Mouse (Mus musculus) limb, embryonic 10.5 days (tissue): ENCODE data around the gene Fam173b. TPM values are rescaled to one million over a fixed set of nuclear protein-coding genes. Genes with fewer than 3 reads are reported as not detected.

Experiments
- DNase-seq: peaks from one replicate; pipeline ENCODE4 v3.0.0-alpha.2; 2017; ENCODE audit warnings: low spot score
- H3K27ac ChIP-seq: fragments of 300-500 bp; sonication (generic); 2 replicates; pipeline ENCODE4 v1.5.1; 2016; ENCODE audit warnings: mild to moderate bottlenecking
- H3K27me3 ChIP-seq: fragments of 300-500 bp; sonication (generic); 2 replicates; pipeline ENCODE4 v1.6.1; 2016; ENCODE audit warnings: low read depth, mild to moderate bottlenecking; ENCODE audit not compliant: poor library complexity, severe bottlenecking
- H3K36me3 ChIP-seq: fragments of 300-500 bp; sonication (generic); 2 replicates; pipeline ENCODE4 v1.6.1; 2016; ENCODE audit warnings: mild to moderate bottlenecking, moderate library complexity
- H3K4me1 ChIP-seq: fragments of 300-500 bp; sonication (generic); 2 replicates; pipeline ENCODE4 v1.6.1; 2016
- H3K4me3 ChIP-seq: fragments of 300-500 bp; sonication (generic); 2 replicates; pipeline ENCODE4 v1.5.1; 2016; ENCODE audit warnings: mild to moderate bottlenecking, moderate library complexity
- H3K9me3 ChIP-seq: fragments of 300-500 bp; sonication (generic); replicated peaks from 2 replicates; pipeline ENCODE4 v1.6.1; 2016; ENCODE audit warnings: mild to moderate bottlenecking
- WGBS: fragments of 180-500 bp; shearing (Covaris S2); methylation state at CpG from one replicate; pipeline ENCODE4 v1.1.7; 2016; 5-methylcytosine and 5-hydroxymethylcytosine counted together
- polyA plus RNA-seq: library from polyadenylated mRNA; unstranded; fragments of >200 nt; fragmentation: Nextera tagmentation; extraction: Ambion mirVana; gene quantifications from 2 replicates; pipeline ENCODE4 v1.2.1, GENCODE M21; 2016

Fam173b gene
- polyA plus RNA-seq, 1 experiment from 2014 or later = 14.7 TPM

- Histone ChIP-seq H3K9me3 (no peaks in the 10 kb centered on the region), H3K27ac (no peak overlapping the region), H3K4me3 (no peak overlapping the region), H3K27me3 (no peaks in the 10 kb centered on the region), H3K4me1 (no peaks in the 10 kb centered on the region; the same call in 1 of the 2 replicates), H3K36me3 (peaks cover 97% of the 10 kb centered on the region)
- DNase-seq = no peak
- WGBS = 97% methylated on average over 14 of the region's 14 CpGs
Measured at GRCm38 (mm10) chr15:31594260-31594659, 7.4 kb upstream of the Fam173b start.

GRCm38 (mm10) chr15:31595651-31596050, 6.0 kb upstream of the Fam173b start:
- Histone ChIP-seq H3K4me1 (peaks cover 10% of the 10 kb centered on the region), H3K4me3 (no peak overlapping the region), H3K27me3 (no peaks in the 10 kb centered on the region), H3K27ac (no peak overlapping the region), H3K36me3 (peaks cover 83% of the 10 kb centered on the region), H3K9me3 (no peaks in the 10 kb centered on the region)
- no peak for DNase-seq
- WGBS = 93% methylated on average over 7 of the region's 7 CpGs

DNA sequence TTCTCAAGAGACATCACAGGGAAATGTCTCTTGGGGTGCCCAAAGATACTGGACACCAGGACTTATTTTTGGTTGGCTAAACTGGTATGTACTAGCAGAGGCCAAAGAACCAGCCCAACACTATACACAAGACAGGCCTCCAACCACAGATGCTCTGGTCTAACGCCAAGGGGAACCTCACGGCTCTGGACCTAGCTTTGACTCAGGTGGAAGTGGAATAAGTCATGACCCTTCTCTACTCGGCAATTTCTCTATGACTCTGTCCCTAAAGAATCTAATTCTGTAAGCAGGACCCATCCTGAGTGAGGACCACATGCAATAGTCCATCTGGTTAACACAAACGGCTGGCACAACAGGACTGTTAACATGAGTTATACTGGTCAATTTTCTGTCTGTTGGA, 1.8 kb upstream of the Fam173b start:
- DNase-seq = no peak
- 75% methylated on average over 4 of the region's 4 CpGs for WGBS
- Histone ChIP-seq H3K27me3 (no peaks in the 10 kb centered on the region), H3K27ac (no peak overlapping the region), H3K4me1 (peaks cover 18% of the 10 kb centered on the region), H3K9me3 (no peaks in the 10 kb centered on the region), H3K36me3 (peaks cover 41% of the 10 kb centered on the region), H3K4me3 (peak overlapping the region; percentile 95)

DNA sequence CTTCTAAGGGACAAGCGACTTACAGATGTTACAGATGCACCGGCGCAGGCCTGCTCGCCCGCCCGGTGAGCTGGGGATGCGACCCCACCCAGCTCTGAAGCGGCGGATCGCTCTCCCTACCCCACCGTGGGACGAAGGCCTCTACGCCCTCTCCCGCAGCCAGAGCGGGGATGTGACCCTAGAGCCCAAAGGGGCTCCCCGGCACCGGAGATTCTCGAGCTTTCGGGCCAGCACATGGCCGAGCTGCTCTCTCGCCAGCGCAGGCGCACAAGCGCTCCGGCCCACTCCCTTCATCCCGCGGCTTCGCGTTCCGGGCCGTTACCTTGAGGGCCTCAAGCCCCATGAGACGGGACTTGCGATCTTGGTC, 390 bp upstream of the Fam173b start:
- Histone ChIP-seq H3K4me1 (peaks cover 18% of the 10 kb centered on the region), H3K9me3 (no peaks in the 10 kb centered on the region)
- under 1% methylated on average over 33 of the region's 33 CpGs for WGBS

DNA sequence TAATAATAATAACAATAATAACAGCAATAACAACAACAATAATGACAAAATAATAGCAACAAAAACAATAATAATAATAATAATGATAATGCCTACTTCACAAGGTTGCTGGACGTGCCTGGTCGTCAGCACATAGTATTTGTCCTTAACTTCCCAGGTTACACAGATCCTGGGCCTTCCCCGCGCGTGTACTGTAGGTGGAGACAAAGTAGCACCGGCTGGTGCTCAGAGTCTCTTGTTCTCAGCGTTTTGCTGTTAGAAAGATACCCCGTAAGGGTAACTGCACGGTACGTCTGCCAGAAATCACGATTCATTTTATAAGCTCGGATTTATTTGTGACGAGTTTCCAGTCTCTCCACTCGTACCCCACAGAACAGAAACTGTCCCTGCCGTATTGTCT, 774 bp downstream of the Fam173b start:
- H3K27ac ChIP-seq = peak overlapping the region; percentile 98
- H3K27me3 ChIP-seq = no peaks in the 10 kb centered on the region
- H3K4me3 ChIP-seq = peak overlapping the region; percentile 95
- 11% methylated on average over 15 of the region's 15 CpGs for WGBS
- peaks cover 18% of the 10 kb centered on the region for H3K4me1 ChIP-seq
- DNase-seq = peak; percentile 70
- H3K9me3 ChIP-seq = no peaks in the 10 kb centered on the region
- H3K36me3 ChIP-seq = peaks cover 15% of the 10 kb centered on the region

More for the DNA sequence above, 390 bp upstream of the Fam173b start:
- peaks cover 27% of the 10 kb centered on the region for H3K36me3 ChIP-seq
- H3K27me3 ChIP-seq = no peaks in the 10 kb centered on the region
- H3K27ac ChIP-seq = peak overlapping the region; percentile 98
- no peak for DNase-seq
- peak overlapping the region; percentile 95 for H3K4me3 ChIP-seq

- Histone ChIP-seq H3K27me3 (no peaks in the 10 kb centered on the region), H3K4me1 (peaks cover 18% of the 10 kb centered on the region), H3K36me3 (peaks cover 8% of the 10 kb centered on the region; the same call in 1 of the 2 replicates), H3K4me3 (peak overlapping the region; percentile 95), H3K9me3 (no peaks in the 10 kb centered on the region), H3K27ac (no peak overlapping the region)
- DNase-seq = no peak
- WGBS = 90% methylated on average over 13 of the region's 13 CpGs
Measured at GRCm38 (mm10) chr15:31603113-31603512, 1.5 kb downstream of the Fam173b start.

DNA sequence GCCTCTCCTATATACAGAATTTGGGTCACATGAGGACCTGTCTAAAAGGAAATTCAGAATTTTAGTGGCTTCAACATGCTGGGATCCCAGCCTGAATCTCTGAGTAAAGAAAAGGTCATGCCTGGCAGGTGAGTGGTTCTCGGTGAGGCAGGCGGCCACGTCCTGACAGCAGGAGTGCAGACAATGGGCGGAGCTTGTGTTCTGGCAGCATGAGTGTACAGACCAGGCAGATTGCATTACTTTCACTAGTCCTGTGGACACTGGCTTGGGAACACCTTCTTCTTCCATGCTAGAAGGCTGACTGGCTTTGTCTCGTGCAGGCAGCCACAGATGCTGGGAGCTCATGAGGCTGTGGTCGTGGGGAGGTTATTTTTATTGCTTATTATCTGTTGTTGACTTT, 5.2 kb downstream of the Fam173b start:
- Histone ChIP-seq H3K27ac (no peak overlapping the region), H3K4me3 (no peak overlapping the region), H3K36me3 (peaks cover 6% of the 10 kb centered on the region; the same call in 1 of the 2 replicates), H3K27me3 (no peaks in the 10 kb centered on the region), H3K9me3 (no peaks in the 10 kb centered on the region), H3K4me1 (peaks cover 7% of the 10 kb centered on the region)
- 84% methylated on average over 6 of the region's 6 CpGs for WGBS
- no peak for DNase-seq

GRCm38 (mm10) chr15:31611027-31611426, 9.4 kb downstream of the Fam173b start:
- Histone ChIP-seq H3K4me3 (no peak overlapping the region), H3K4me1 (no peaks in the 10 kb centered on the region), H3K9me3 (no peaks in the 10 kb centered on the region), H3K36me3 (peaks cover 18% of the 10 kb centered on the region), H3K27ac (no peak overlapping the region), H3K27me3 (no peaks in the 10 kb centered on the region)
- 80% methylated on average over 3 of the region's 3 CpGs for WGBS
- peak; percentile 45 for DNase-seq

DNA sequence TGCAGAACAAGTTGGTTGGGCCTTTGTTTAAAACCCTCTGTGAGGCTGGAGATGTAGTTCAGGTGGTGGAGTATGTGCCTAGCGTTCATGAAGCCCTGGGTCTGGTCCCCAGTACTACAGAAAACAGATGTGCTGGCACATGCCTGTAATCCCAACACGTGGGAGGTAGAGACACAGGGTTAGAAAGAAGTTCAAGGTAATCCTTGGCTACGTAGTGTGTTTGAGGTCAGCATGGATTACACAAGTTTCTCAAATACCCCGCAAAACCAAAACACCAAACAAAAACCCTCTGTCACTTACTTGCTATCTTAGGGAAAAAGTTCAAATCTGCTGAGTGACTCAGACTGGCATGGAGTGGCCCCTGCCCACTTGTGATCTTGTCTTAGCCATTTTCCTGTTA, 10.3 kb downstream of the Fam173b start:
- Histone ChIP-seq H3K4me1 (no peaks in the 10 kb centered on the region), H3K36me3 (peaks cover 23% of the 10 kb centered on the region), H3K9me3 (no peaks in the 10 kb centered on the region), H3K27me3 (no peaks in the 10 kb centered on the region), H3K4me3 (no peak overlapping the region), H3K27ac (no peak overlapping the region)
- 92% methylated on average over 4 of the region's 4 CpGs for WGBS
- no peak for DNase-seq

GRCm38 (mm10) chr15:31613826-31614453, 12.3 kb downstream of the Fam173b start:
- no peaks in the 10 kb centered on the region for H3K9me3 ChIP-seq
- 91% methylated on average over 6 of the region's 6 CpGs for WGBS
- H3K27me3 ChIP-seq = no peaks in the 10 kb centered on the region
- peaks cover 40% of the 10 kb centered on the region for H3K36me3 ChIP-seq
- H3K4me1 ChIP-seq = no peaks in the 10 kb centered on the region
- H3K27ac ChIP-seq = no peak overlapping the region
- no peak overlapping the region for H3K4me3 ChIP-seq
- DNase-seq = no peak

DNA sequence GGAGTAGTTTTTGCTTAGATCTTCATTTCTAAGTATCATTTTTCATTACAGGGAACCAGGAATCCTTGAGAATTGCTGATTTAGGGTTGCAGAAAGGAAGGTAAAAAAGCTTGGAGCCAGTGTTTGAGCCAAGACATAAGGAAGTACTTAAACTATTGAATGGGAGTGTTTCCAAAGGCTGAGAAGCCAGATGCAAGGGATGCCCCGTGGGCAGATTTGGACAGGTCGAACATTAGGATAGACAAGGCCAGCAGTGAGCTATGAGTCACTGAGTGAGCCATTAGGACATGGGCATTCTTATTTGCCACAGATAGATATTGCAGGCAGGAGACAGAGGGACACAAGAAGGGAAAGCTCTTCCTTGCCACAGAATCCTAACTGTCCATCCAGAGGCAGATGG, 13.0 kb downstream of the Fam173b start:
- Histone ChIP-seq H3K36me3 (peaks cover 42% of the 10 kb centered on the region), H3K9me3 (no peaks in the 10 kb centered on the region), H3K4me1 (no peaks in the 10 kb centered on the region), H3K27me3 (no peaks in the 10 kb centered on the region), H3K4me3 (no peak overlapping the region), H3K27ac (no peak overlapping the region)
- 88% methylated on average over 2 of the region's 2 CpGs for WGBS
- no peak for DNase-seq

DNA sequence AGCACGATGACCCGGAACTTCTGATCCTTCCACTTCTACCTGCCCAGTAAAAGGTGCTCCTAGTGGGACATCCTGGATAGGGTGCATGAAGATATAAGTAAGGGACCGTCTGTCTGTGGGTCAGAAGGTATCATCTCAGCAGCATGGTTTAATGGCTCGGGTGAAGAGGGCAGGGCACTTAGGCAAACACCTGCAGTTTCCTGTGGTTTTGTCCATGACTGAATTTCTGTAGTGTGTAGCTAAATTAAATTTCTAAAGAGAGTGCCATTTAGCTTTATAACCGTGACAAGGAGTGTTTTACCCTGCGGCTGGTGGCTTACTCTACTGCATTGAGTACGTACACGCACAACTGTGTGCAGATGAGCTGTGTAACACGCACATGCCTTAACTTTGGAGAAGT, 15.6 kb downstream of the Fam173b start:
- whole genome bisulfite sequencing = 93% methylated on average over 9 of the region's 9 CpGs
- peaks cover 50% of the 10 kb centered on the region for H3K36me3 ChIP-seq

GRCm38 (mm10) chr15:31619521-31619920, 17.9 kb downstream of the Fam173b start:
- Histone ChIP-seq H3K36me3 (peaks cover 47% of the 10 kb centered on the region), H3K27me3 (no peaks in the 10 kb centered on the region), H3K4me3 (no peak overlapping the region), H3K9me3 (no peaks in the 10 kb centered on the region), H3K4me1 (no peaks in the 10 kb centered on the region), H3K27ac (no peak overlapping the region)
- whole genome bisulfite sequencing = 92% methylated on average over 8 of the region's 8 CpGs
- no peak for DNase-seq

More for the DNA sequence above, 15.6 kb downstream of the Fam173b start:
- no peak for DNase-seq
- Histone ChIP-seq H3K27ac (no peak overlapping the region), H3K4me3 (no peak overlapping the region), H3K9me3 (no peaks in the 10 kb centered on the region), H3K27me3 (no peaks in the 10 kb centered on the region), H3K4me1 (no peaks in the 10 kb centered on the region)
